Mouse (Mus musculus): Measurements from ENCODE around the gene Pgp.

GRCm38 (mm10) chr17:24520450-24520849, 50.3 kb downstream of the Pgp start:
- TF ChIP-seq CTCF (IDR thresholded peaks at IDR 0.05; ENCODE audit: low read depth) = no peak
- TF ChIP-seq EP300 (IDR thresholded peaks at IDR 0.05; ENCODE audit: low read depth) = no peak

Data from liver, postnatal 0 days (tissue).